Mouse (Mus musculus): Measurements from ENCODE around the gene Ten1. TPM values are rescaled to one million over a fixed set of nuclear protein-coding genes. Genes with fewer than 3 reads are reported as not detected.

Gene Ten1
- total RNA-seq, 1 experiment: 19.1 TPM

GRCm38 (mm10) chr11:116196866-116197583 lies 1.6 kb upstream of the Ten1 start:
- H3K9me3 ChIP-seq (ENCODE audit: control insufficient read depth, insufficient read depth, low read depth, low read length): no peaks in the 10 kb centered on the region
- H3K4me1 ChIP-seq (ENCODE audit: control insufficient read depth in 2 of 2, insufficient read depth in 2 of 2, low read length in 2 of 2, poor library complexity in 1 of 2): peaks cover 0 to 5% of the 10 kb centered on the region in 2 experiments; a peak in 2 of 4 replicates
- no peak overlapping the region for H3K27ac ChIP-seq (ENCODE audit: insufficient read depth, low read depth, low read length, poor library complexity, severe bottlenecking)
- in situ Hi-C loops (cut with MboI; ENCODE audit: low sequenced_read_pairs in 2 of 2, unreplicated experiment in 2 of 2): no loop called here
- DNase-seq (ENCODE audit: low read depth, low spot score): no peak
- TF ChIP-seq MAFK (IDR thresholded peaks at IDR 0.05; ENCODE audit: insufficient read depth, low read depth, low read length) (no peak), HCFC1 (IDR thresholded peaks at IDR 0.05; ENCODE audit: borderline replicate concordance, insufficient read depth, low read length) (no peak), ZNF384 (IDR thresholded peaks at IDR 0.05; ENCODE audit: low read depth, low read length) (no peak), ZC3H11A (IDR thresholded peaks at IDR 0.05; ENCODE audit: borderline replicate concordance, low read depth, low read length) (no peak), CHD2 (IDR thresholded peaks at IDR 0.05; ENCODE audit: low read depth, low read length) (no peak)
- no peak overlapping the region for H3K4me3 ChIP-seq (ENCODE audit: insufficient read depth in 1 of 2, low read depth in 1 of 2, low read length in 2 of 2, poor library complexity in 1 of 2, severe bottlenecking in 1 of 2)
- no peaks in the 10 kb centered on the region for H3K36me3 ChIP-seq (ENCODE audit: control insufficient read depth, insufficient read depth, low read length, poor library complexity, severe bottlenecking)
- H3K9ac ChIP-seq (ENCODE audit: insufficient read depth, low read depth, low read length, poor library complexity, severe bottlenecking): no peak overlapping the region

- Histone ChIP-seq H3K27ac (ENCODE audit: insufficient read depth, low read depth, low read length, poor library complexity, severe bottlenecking) (no peak overlapping the region), H3K9me3 (ENCODE audit: control insufficient read depth, insufficient read depth, low read depth, low read length) (no peaks in the 10 kb centered on the region), H3K36me3 (ENCODE audit: control insufficient read depth, insufficient read depth, low read length, poor library complexity, severe bottlenecking) (no peaks in the 10 kb centered on the region), H3K9ac (ENCODE audit: insufficient read depth, low read depth, low read length, poor library complexity, severe bottlenecking) (no peak overlapping the region), H3K4me1 (ENCODE audit: control insufficient read depth in 2 of 2, insufficient read depth in 2 of 2, low read length in 2 of 2, poor library complexity in 1 of 2) (peaks cover 0 to 5% of the 10 kb centered on the region in 2 experiments; a peak in 2 of 4 replicates), H3K4me3 (ENCODE audit: insufficient read depth in 1 of 2, low read depth in 1 of 2, low read length in 2 of 2, poor library complexity in 1 of 2, severe bottlenecking in 1 of 2) (no peak overlapping the region)
- in situ Hi-C loops (cut with MboI; ENCODE audit: low sequenced_read_pairs in 2 of 2, unreplicated experiment in 2 of 2): no loop called here
- TF ChIP-seq ZC3H11A (IDR thresholded peaks at IDR 0.05; ENCODE audit: borderline replicate concordance, low read depth, low read length) (no peak), CHD2 (IDR thresholded peaks at IDR 0.05; ENCODE audit: low read depth, low read length) (no peak), MAFK (IDR thresholded peaks at IDR 0.05; ENCODE audit: insufficient read depth, low read depth, low read length) (no peak), HCFC1 (IDR thresholded peaks at IDR 0.05; ENCODE audit: borderline replicate concordance, insufficient read depth, low read length) (no peak), ZNF384 (IDR thresholded peaks at IDR 0.05; ENCODE audit: low read depth, low read length) (no peak)
- DNase-seq (ENCODE audit: low read depth, low spot score): no peak
Observed at GRCm38 (mm10) chr11:116197584-116197906, 1.1 kb upstream of the Ten1 start.

GRCm38 (mm10) chr11:116198132-116198531 lies 523 bp upstream of the Ten1 start:
- no peaks in the 10 kb centered on the region for H3K36me3 ChIP-seq (ENCODE audit: control insufficient read depth, insufficient read depth, low read length, poor library complexity, severe bottlenecking)
- no peak for TF ChIP-seq CHD2 (IDR thresholded peaks at IDR 0.05; ENCODE audit: low read depth, low read length)
- no peak for TF ChIP-seq ZNF384 (IDR thresholded peaks at IDR 0.05; ENCODE audit: low read depth, low read length)
- H3K4me1 ChIP-seq (ENCODE audit: control insufficient read depth in 2 of 2, insufficient read depth in 2 of 2, low read length in 2 of 2, poor library complexity in 1 of 2): peaks cover 0 to 5% of the 10 kb centered on the region in 2 experiments; a peak in 2 of 4 replicates
- in situ Hi-C loops (cut with MboI; ENCODE audit: low sequenced_read_pairs in 2 of 2, unreplicated experiment in 2 of 2): no loop called here
- no peak for DNase-seq (ENCODE audit: low read depth, low spot score)
- peak overlapping the region; percentile 87 for H3K9ac ChIP-seq (ENCODE audit: insufficient read depth, low read depth, low read length, poor library complexity, severe bottlenecking)
- no peaks in the 10 kb centered on the region for H3K9me3 ChIP-seq (ENCODE audit: control insufficient read depth, insufficient read depth, low read depth, low read length)
- peak overlapping the region; percentile 92 to 97 for H3K4me3 ChIP-seq (ENCODE audit: insufficient read depth in 1 of 2, low read depth in 1 of 2, low read length in 2 of 2, poor library complexity in 1 of 2, severe bottlenecking in 1 of 2)
- H3K27ac ChIP-seq (ENCODE audit: insufficient read depth, low read depth, low read length, poor library complexity, severe bottlenecking): no peak overlapping the region

- in situ Hi-C loops (cut with MboI; ENCODE audit: low sequenced_read_pairs in 2 of 2, unreplicated experiment in 2 of 2): no loop called here
- no peak for TF ChIP-seq ZC3H11A (IDR thresholded peaks at IDR 0.05; ENCODE audit: borderline replicate concordance, low read depth, low read length)
- TF ChIP-seq MAFK (IDR thresholded peaks at IDR 0.05; ENCODE audit: insufficient read depth, low read depth, low read length): no peak
- TF ChIP-seq CHD2 (IDR thresholded peaks at IDR 0.05; ENCODE audit: low read depth, low read length): no peak
- no peak for TF ChIP-seq ZNF384 (IDR thresholded peaks at IDR 0.05; ENCODE audit: low read depth, low read length)
- no peak for TF ChIP-seq HCFC1 (IDR thresholded peaks at IDR 0.05; ENCODE audit: borderline replicate concordance, insufficient read depth, low read length)
- no peaks in the 10 kb centered on the region for H3K9me3 ChIP-seq (ENCODE audit: control insufficient read depth, insufficient read depth, low read depth, low read length)
Observed at GRCm38 (mm10) chr11:116201151-116201550, 2.5 kb downstream of the Ten1 start.

More at GRCm38 (mm10) chr11:116201151-116201550, 2.5 kb downstream of the Ten1 start:
- Histone ChIP-seq H3K9ac (ENCODE audit: insufficient read depth, low read depth, low read length, poor library complexity, severe bottlenecking) (no peak overlapping the region), H3K36me3 (ENCODE audit: control insufficient read depth, insufficient read depth, low read length, poor library complexity, severe bottlenecking) (no peaks in the 10 kb centered on the region; the same call in 1 of the 2 replicates), H3K4me3 (ENCODE audit: insufficient read depth in 1 of 2, low read depth in 1 of 2, low read length in 2 of 2, poor library complexity in 1 of 2, severe bottlenecking in 1 of 2) (no peak overlapping the region), H3K4me1 (ENCODE audit: control insufficient read depth in 2 of 2, insufficient read depth in 2 of 2, low read length in 2 of 2, poor library complexity in 1 of 2) (peaks cover 0 to 3% of the 10 kb centered on the region in 2 experiments; a peak in 1 of 4 replicates), H3K27ac (ENCODE audit: insufficient read depth, low read depth, low read length, poor library complexity, severe bottlenecking) (no peak overlapping the region)
- no peak for DNase-seq (ENCODE audit: low read depth, low spot score)

Measured in ES-E14 (cell line).